Mouse (Mus musculus) embryo, embryonic 11 days (tissue): ENCODE data around the gene Lect2.

Experiments
- DNase-seq: peaks from one replicate; pipeline ENCODE4 v3.0.0-alpha.2; 2015

Gene Lect2

GRCm38 (mm10) chr13:56555957-56556356 is 7.7 kb upstream of the Lect2 start:
- DNase-seq = peak; percentile 73

DNA sequence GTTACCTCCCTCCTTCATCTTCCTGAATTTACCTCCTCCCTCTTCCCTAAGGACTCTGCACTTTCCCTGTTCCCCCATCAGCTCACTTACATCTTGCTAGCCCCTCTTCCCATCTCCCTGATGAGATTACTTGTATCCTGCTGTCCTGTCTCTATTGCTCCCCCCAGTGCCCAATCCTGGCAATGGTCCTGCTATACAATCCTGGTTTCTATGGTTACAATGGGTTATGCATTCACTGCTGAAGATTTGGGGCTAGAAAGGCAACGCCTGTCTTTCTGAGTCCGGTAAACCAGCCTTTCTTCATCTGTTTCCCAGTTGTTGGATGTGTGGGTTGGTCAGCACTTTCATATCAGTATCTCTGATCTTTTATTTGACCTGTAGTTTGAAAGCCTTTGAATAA is 6.1 kb upstream of the Lect2 start:
- DNase-seq = peak; percentile 80

- DNase-seq = no peak
These were observed 5.6 kb upstream of the Lect2 start for GRCm38 (mm10) chr13:56553923-56554322.

GRCm38 (mm10) chr13:56551661-56552060 is 3.4 kb upstream of the Lect2 start:
- DNase-seq = no peak

GRCm38 (mm10) chr13:56550574-56550973 is 2.3 kb upstream of the Lect2 start:
- DNase-seq = no peak

GRCm38 (mm10) chr13:56549364-56549763 is 1.1 kb upstream of the Lect2 start:
- DNase-seq = no peak

- no peak for DNase-seq
These were observed 3.3 kb downstream of the Lect2 start for GRCm38 (mm10) chr13:56544956-56545355.

DNA sequence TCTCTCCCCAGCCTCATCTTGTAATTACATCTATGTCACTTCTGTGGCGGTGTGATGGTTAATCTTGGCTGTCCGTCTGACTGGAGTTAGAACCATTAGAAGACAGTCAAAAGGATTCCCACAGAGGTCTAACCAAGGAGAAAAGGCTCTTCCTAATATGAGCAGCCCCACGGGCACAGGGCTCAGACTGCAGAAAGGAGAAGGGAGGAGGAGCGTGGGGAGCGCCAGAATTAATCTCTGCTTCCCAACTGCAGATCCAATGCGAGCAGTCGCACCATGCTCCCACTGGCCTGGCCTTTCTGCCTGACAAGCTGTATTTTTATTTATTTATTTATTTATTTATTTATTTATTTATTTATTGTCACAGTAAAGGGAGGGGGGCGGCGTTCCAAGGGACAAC is 4.5 kb downstream of the Lect2 start:
- no peak for DNase-seq

- DNase-seq = no peak
These were observed 8.5 kb downstream of the Lect2 start for GRCm38 (mm10) chr13:56539846-56540245.

GRCm38 (mm10) chr13:56537026-56537425 is 11.3 kb downstream of the Lect2 start:
- DNase-seq = no peak

DNA sequence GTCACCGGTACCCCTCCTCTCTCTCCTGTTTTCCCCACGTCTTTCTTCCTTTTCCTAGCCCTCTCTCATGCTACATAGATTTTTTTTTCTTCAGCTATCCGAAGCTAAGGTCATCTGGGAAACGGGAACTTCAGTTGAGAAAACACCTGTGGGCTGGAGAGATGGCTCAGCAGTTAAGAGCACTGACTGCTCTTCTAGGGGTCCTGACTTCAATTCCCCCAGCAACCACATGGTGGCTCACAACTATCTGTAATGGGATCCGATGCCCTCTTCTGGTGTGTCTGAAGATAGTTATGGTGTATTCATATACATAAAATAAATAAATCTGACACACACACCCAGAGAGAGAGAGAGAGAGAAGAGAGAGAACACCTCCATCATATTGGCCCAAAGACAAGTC is 12.7 kb downstream of the Lect2 start:
- DNase-seq = no peak

DNA sequence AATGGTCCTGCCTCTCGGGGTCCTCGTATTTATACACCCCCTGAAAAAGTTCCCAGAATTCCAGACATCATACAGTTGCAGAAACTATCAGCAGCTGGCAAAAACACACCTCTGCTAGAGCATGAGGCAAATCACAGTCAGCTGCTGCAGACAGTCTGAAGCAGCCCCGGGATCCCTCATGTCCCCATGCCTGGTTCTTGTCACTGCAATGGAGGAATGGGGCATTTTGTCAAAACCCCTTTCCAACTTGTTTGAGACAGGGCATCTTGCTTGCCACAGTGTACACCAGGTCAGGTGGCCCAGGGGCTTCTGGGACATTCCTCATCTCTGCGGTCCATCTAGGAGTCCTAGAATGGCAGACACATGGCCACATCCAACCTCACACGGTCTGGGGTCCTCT is 13.4 kb downstream of the Lect2 start:
- DNase-seq = no peak

DNA sequence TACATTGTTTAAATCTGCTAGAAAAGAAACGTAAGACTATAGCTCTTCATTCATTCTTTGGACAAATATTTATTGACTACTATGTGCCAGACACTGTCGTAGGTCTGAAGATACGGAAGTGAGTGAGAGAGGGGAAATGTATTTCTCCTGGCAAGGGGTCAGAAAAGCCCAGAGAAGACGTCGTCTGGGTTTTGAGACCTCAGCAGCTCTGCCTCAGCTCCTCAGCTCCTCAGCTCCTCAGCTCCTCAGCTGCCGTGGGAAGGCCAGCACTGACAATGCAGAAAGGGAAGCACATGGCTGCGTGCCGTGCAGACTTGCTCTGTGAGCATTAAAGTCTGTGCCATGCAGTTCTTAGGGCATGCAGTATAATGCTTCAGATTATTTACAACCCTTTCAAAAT is 18.6 kb downstream of the Lect2 start:
- DNase-seq = no peak

- no peak for DNase-seq
These were observed 19.3 kb downstream of the Lect2 start for GRCm38 (mm10) chr13:56529031-56529430.

- DNase-seq = no peak
These were observed 20.0 kb downstream of the Lect2 start for GRCm38 (mm10) chr13:56528281-56528680.

GRCm38 (mm10) chr13:56527846-56528245 is 20.5 kb downstream of the Lect2 start:
- no peak for DNase-seq

DNA sequence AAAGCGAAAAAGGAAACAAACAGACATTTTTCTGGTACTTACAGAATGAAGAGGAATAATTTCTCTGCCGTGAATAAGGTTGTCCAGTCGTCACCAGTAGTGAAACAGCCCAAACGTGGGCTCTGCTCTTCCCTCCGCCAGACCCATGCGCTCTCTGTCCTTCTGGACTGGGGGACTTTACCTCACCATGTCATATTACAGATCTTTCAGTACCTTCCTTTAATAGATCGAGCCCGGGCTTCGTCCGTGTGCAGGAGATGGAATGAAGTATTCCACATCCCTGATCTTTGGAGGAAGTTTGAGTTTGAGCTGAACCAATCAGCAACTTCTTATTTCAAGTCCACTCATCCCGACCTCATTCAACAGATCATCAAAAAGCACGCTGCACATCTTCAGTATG is 21.4 kb downstream of the Lect2 start:
- DNase-seq = no peak

DNA sequence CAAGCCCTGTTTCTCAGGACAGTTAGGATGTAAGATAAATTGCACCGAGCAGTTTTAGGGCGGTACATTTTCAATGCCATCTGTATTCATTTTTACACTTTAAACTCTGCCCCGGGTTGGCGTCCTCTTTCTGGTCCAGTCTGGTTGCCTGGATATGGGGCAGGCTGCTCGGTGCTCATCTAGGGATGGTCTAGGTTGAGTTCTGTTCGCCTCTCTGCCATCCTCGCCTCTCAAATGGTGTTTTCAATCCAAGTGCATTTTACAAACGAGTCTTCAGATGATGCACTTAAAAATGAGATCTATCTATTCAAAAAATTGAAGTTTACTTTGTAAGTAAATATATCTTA is 25.5 kb downstream of the Lect2 start:
- no peak for DNase-seq

DNA sequence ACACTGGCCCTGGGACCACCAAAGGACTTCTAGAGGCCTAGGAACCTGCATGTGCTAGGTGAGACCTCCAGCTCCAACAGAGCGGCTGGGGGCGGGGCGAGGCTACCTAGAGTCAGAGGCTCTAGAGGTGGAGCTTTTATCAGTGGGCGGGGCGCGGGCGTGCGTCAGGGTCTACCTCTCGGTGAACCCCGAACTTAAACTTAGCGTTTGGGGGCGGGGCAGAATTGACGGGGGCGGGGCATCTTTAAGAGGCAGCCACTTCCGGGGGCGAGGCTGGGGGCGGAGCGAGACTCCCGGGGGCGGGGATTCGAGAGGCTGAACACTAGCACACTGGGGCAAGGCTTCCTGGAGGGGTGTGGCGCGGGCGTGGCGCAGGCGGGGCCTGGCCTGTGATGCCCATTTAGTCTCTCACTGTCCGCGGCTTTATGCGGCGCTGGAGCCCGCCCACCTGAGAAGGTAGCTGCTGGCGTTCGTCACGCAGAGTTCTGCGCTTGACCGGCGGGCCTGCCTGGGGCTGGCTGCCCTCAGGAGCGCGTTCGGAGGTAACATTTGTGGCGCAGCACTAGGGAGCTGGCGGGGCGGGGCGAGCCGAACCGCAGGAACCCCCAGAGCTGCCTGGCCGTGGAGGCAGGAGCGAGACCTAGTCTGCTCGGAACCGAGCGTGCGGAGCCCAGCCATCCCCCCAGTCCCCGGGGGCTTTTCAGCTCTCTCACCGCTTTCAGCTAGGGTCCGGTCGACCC is 26.1 kb downstream of the Lect2 start, which contains the start of gene Fbxl21:
Gene Fbxl21 (plus strand): TSS at position 392 of the 740 bp plus-strand sequence.
- DNase-seq = peak; percentile 92

- no peak for DNase-seq
These were observed 31.5 kb downstream of the Lect2 start for GRCm38 (mm10) chr13:56516816-56517215.

GRCm38 (mm10) chr13:56516311-56516710 is 32.0 kb downstream of the Lect2 start:
- DNase-seq = no peak

GRCm38 (mm10) chr13:56513595-56513994 is 34.7 kb downstream of the Lect2 start:
- no peak for DNase-seq

DNA sequence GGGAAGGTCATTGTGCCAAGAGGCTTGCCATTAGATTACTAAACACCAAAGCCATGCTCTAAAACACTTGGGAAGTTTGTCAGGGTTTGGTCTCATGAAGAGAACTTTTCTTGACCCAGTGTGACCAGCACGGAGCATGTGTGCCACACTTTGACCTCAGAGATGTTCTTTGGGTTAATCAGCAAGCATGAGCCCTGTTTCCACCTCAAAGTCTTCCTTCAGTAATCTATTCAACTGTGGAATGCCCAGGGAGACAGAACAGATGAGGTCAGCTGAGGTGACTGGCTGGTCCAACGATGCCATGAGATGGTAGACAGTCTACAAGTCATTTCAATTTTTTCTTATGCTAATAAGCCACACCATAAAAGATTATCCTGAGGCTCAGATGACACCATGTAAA is 38.5 kb downstream of the Lect2 start:
- DNase-seq = no peak

DNA sequence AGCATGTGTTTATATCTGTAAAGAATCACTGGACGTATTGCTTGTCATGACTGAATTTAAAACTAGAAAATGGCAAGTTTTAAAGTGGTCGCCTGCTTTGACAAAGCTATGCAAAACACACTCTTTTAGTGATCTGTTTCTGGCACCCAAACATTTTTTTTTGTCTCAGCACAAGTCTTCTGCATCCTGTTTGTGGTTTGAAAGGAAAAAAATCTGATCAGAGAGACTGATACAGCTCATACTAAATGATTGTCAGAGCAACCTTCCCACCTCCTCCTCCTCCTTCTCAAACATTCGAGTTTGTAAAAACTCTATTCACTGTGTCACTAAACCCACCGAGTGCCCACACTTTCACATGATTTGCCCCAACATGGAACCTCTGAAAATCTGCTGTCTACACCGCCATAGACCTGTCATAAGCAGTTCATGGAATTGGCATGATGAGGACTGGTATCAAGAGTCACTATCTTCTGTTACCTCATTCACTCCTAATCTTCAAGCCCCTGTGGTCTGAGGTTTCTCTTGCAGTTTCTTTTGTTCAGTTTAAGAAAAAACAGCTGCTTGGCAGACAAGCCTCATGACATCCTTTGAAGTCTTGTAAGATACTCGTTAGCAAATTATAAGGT is 41.3 kb downstream of the Lect2 start:
- DNase-seq = no peak

GRCm38 (mm10) chr13:56501866-56502420 is 46.4 kb downstream of the Lect2 start:
- DNase-seq = no peak
